Mouse (Mus musculus): ENCODE measurements around the gene 4930449I24Rik. TPM values are rescaled to one million over a fixed set of nuclear protein-coding genes. Genes with fewer than 3 reads are reported as not detected.
"Not testable (repeated sequence)": the region's sequence is repeated elsewhere in the genome, so short reads cannot be mapped to it uniquely, and the experiment has no call there.

The 4930449I24Rik gene
- polyA plus RNA-seq, 1 experiment, result not detected

- not testable (repeated sequence) for H3K4me1 ChIP-seq (ENCODE audit: control insufficient read depth, insufficient read depth, low read length); H3K4me3 ChIP-seq (ENCODE audit: insufficient read depth, low read depth, low read length); H3K27ac ChIP-seq (ENCODE audit: insufficient read depth, low read depth, low read length)
- WGBS, result 97% methylated on average over 3 of the region's 3 CpGs
Observed at GRCm38 (mm10) chr5:146537347-146537746, 35.1 kb downstream of the 4930449I24Rik start, which contains the start of gene Gm3409. Gene Gm3409, plus strand, starts transcription at chr5:146537647.

Other genes starting within 250 kb of the 4930449I24Rik start
- not detected in 2 replicates for gene Wasf3, start 117.4 kb upstream of the 4930449I24Rik start, polyA plus RNA-seq (2012; ENCODE audit: insufficient read depth, insufficient read length, low replicate concordance, missing spikeins)
- gene Gm6408, start 20.4 kb upstream of the 4930449I24Rik start, polyA plus RNA-seq (2012; ENCODE audit: insufficient read depth, insufficient read length, low replicate concordance, missing spikeins), result not detected in 2 replicates
- not detected in 2 replicates for gene Gm6370, start 11.0 kb upstream of the 4930449I24Rik start, polyA plus RNA-seq (2012; ENCODE audit: insufficient read depth, insufficient read length, low replicate concordance, missing spikeins)
- not detected in 2 replicates for gene Gm3402, start 11.7 kb downstream of the 4930449I24Rik start, polyA plus RNA-seq (2012; ENCODE audit: insufficient read depth, insufficient read length, low replicate concordance, missing spikeins)
- gene Gm3404, start 23.4 kb downstream of the 4930449I24Rik start, polyA plus RNA-seq (2012; ENCODE audit: insufficient read depth, insufficient read length, low replicate concordance, missing spikeins), result not detected in 2 replicates
- gene Gm3409, start 35.2 kb downstream of the 4930449I24Rik start, polyA plus RNA-seq (2012; ENCODE audit: insufficient read depth, insufficient read length, low replicate concordance, missing spikeins), result not detected in 2 replicates
- gene Gm3415, start 53.7 kb downstream of the 4930449I24Rik start, polyA plus RNA-seq (2012; ENCODE audit: insufficient read depth, insufficient read length, low replicate concordance, missing spikeins), result not detected in 2 replicates
- gene Gpr12, start 82.8 kb downstream of the 4930449I24Rik start, polyA plus RNA-seq (2012; ENCODE audit: insufficient read depth, insufficient read length, low replicate concordance, missing spikeins), result not detected in 2 replicates